Mouse (Mus musculus) bone marrow, adult 2 months (tissue): ENCODE data around the gene Ect2.

Source experiments
- CTCF ChIP-seq: fragments of 200-500 bp; IDR thresholded peaks from 2 replicates; pipeline ENCODE4 v1.5.1; 2011; ENCODE audit warnings: low read length, control low read depth; ENCODE audit not compliant: control insufficient read depth, insufficient read depth
- POLR2A ChIP-seq: fragments of 200-500 bp; IDR thresholded peaks from 2 replicates; pipeline ENCODE4 v1.6.1; 2011; ENCODE audit warnings: low read depth, mild to moderate bottlenecking, control low read depth, low read length, borderline replicate concordance; ENCODE audit not compliant: control insufficient read depth

GRCm38 (mm10) chr3:27197816-27198215, 44.1 kb upstream of the Ect2 start:
- TF ChIP-seq CTCF (no peak), POLR2A (no peak)
